Mouse (Mus musculus) bone marrow, adult 2 months (tissue): ENCODE results near the gene Prkag1. TPM values are rescaled to one million over a fixed set of nuclear protein-coding genes. Genes with fewer than 3 reads are reported as not detected.

ENCODE experiments used
- H3K27ac ChIP-seq: fragments of 200-500 bp; 2 replicates; pipeline ENCODE4 v1.5.1; 2012; ENCODE audit warnings: low read depth, mild to moderate bottlenecking, control low read depth, inconsistent platforms, low read length; ENCODE audit not compliant: control insufficient read depth, poor library complexity, insufficient read depth
- H3K4me1 ChIP-seq: fragments of 200-500 bp; 2 replicates; pipeline ENCODE4 v1.6.1; 2011; ENCODE audit warnings: low read length; ENCODE audit not compliant: control insufficient read depth, insufficient read depth
- H3K4me3 ChIP-seq: fragments of 200-500 bp; replicated peaks from 2 replicates; pipeline ENCODE3; 2011; ENCODE audit warnings: mild to moderate bottlenecking, low read depth, low read length, control low read depth; ENCODE audit not compliant: control insufficient read depth
- CTCF ChIP-seq: fragments of 200-500 bp; IDR thresholded peaks from 2 replicates; pipeline ENCODE4 v1.5.1; 2011; ENCODE audit warnings: low read length, control low read depth; ENCODE audit not compliant: control insufficient read depth, insufficient read depth
- POLR2A ChIP-seq: fragments of 200-500 bp; IDR thresholded peaks from 2 replicates; pipeline ENCODE4 v1.6.1; 2011; ENCODE audit warnings: low read depth, mild to moderate bottlenecking, control low read depth, low read length, borderline replicate concordance; ENCODE audit not compliant: control insufficient read depth
- WGBS: fragments of 180-500 bp; shearing (Covaris S2); methylation state at CpG from one replicate; pipeline ENCODE4 v1.1.7; 2018; 5-methylcytosine and 5-hydroxymethylcytosine counted together
- polyA plus RNA-seq: library from polyadenylated mRNA; stranded (reverse); fragments of >200 nt; gene quantifications from 2 replicates; pipeline ENCODE4 v1.2.4, GENCODE M21; 2011; ENCODE audit warnings: low replicate concordance; ENCODE audit not compliant: missing spikeins, insufficient read depth, insufficient read length

Gene Prkag1
- polyA plus RNA-seq, result 64.8 and 107 TPM in 2 replicates

GRCm38 (mm10) chr15:98830736-98831683 is at the start of gene Prkag1:
TSS of gene Prkag1 (minus strand) at chr15:98831521.
- under 1% methylated on average over 65 of the region's 66 CpGs for WGBS
- Histone ChIP-seq H3K4me1 (peaks cover 2% of the 10 kb centered on the region), H3K27ac (peak within 1 kb of the TSS; percentile 90), H3K4me3 (peak within 1 kb of the TSS; percentile 90)
- TF ChIP-seq POLR2A (peak; percentile 68; the same call in 1 of the 2 replicates), CTCF (peak; percentile 37; the same call in 1 of the 2 replicates)

- Histone ChIP-seq H3K4me1 (no peaks in the 10 kb centered on the region; the same call in 1 of the 2 replicates), H3K27ac (no peak overlapping the region), H3K4me3 (no peak overlapping the region)
- 28% methylated on average over 3 of the region's 3 CpGs for WGBS
- peak; percentile 14; the same call in 1 of the 2 replicates for TF ChIP-seq CTCF
- no peak for TF ChIP-seq POLR2A
Measured at GRCm38 (mm10) chr15:98877331-98877730, 46.0 kb upstream of the Prkag1 start.

- H3K4me3 ChIP-seq, result peak overlapping the region; percentile 72
- peak overlapping the region; percentile 90 for H3K27ac ChIP-seq
- H3K4me1 ChIP-seq, result peaks cover 4% of the 10 kb centered on the region
- TF ChIP-seq POLR2A (no peak), CTCF (0 out of 2 replicates have a peak, but pooled peaks have one; percentile 1)
- WGBS, result 1% methylated on average over 51 of the region's 51 CpGs
Measured at GRCm38 (mm10) chr15:98871916-98872888, 40.9 kb upstream of the Prkag1 start.

- Histone ChIP-seq H3K4me3 (peak within 1 kb of the TSS; percentile 72), H3K27ac (peak within 1 kb of the TSS; percentile 90), H3K4me1 (peaks cover 4% of the 10 kb centered on the region)
- TF ChIP-seq POLR2A (no peak; the same call in 1 of the 2 replicates), CTCF (no peak)
- WGBS, result under 1% methylated on average over 87 of the region's 94 CpGs
Measured at GRCm38 (mm10) chr15:98871070-98871915, 40.0 kb upstream of the Prkag1 start, which contains the start of gene Kmt2d. TSS of gene Kmt2d (minus strand) at chr15:98871204.

- under 1% methylated on average over 16 of the region's 16 CpGs for WGBS
- TF ChIP-seq POLR2A (no peak), CTCF (no peak)
- H3K27ac ChIP-seq, result peak overlapping the region; percentile 90
- H3K4me1 ChIP-seq, result peaks cover 4% of the 10 kb centered on the region
- H3K4me3 ChIP-seq, result peak overlapping the region; percentile 72
Measured at GRCm38 (mm10) chr15:98870179-98871069, 39.1 kb upstream of the Prkag1 start.

- no peak for TF ChIP-seq POLR2A
- no peak for TF ChIP-seq CTCF
- WGBS, result 4% methylated on average over 8 of the region's 8 CpGs
- peak overlapping the region; percentile 26; the same call in 1 of the 2 replicates for H3K27ac ChIP-seq
- H3K4me3 ChIP-seq, result peak overlapping the region; percentile 72
- peaks cover 4% of the 10 kb centered on the region for H3K4me1 ChIP-seq
Measured at GRCm38 (mm10) chr15:98869342-98870178, 38.2 kb upstream of the Prkag1 start.
